Mouse (Mus musculus) cerebellum, adult 2 months (tissue): ENCODE data around the gene Nmrk2.
A peak's percentile ranks its signal among the peaks of the same experiment; 100 is the strongest.

ENCODE experiments used
- CTCF ChIP-seq: fragments of 200-500 bp; IDR thresholded peaks from 2 replicates; pipeline ENCODE4 v1.5.1; 2011; ENCODE audit warnings: low read depth, mild to moderate bottlenecking, control low read depth, low read length, moderate library complexity, borderline replicate concordance; ENCODE audit not compliant: insufficient read depth
- POLR2A ChIP-seq: fragments of 200-500 bp; IDR thresholded peaks from 2 replicates; pipeline ENCODE4 v1.6.1; 2011; ENCODE audit warnings: low read length, control low read depth, borderline replicate concordance; ENCODE audit not compliant: insufficient read depth

DNA sequence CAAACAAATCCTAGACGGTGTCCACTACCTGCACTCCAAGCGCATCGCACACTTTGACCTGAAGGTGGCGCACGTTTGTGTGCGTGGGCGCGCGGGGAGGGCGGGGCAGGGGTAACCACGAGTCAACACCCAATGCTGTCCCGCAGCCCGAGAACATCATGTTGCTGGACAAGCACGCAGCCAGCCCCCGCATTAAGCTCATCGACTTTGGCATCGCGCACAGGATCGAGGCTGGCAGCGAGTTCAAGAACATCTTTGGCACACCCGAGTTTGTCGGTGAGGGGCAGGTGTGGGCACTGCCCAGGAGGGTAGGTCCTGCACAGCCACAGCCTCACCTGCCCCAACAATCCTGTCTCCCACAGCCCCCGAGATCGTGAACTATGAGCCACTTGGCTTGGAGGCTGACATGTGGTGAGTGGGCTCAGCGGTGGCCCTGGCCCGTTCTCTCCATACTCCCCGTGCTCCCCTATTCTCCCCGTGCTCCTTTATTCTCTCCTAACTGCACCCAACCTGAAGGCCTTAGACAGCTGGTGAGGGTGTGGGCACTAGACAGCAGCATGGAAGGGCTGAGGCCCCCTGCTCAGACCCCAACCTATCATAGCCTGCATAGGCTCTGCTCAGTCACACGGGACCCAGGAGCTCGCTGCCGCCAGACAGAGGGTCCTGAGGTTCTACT, 11.5 kb downstream of the Nmrk2 start:
- peak; percentile 59; the same call in 1 of the 2 replicates for TF ChIP-seq CTCF
- no peak for TF ChIP-seq POLR2A
